Mouse (Mus musculus) olfactory bulb, adult 2 months (tissue): ENCODE measurements around the gene Tcf12.

Experiments
- CTCF ChIP-seq: fragments of 200-500 bp; IDR thresholded peaks from 2 replicates; pipeline ENCODE4 v1.5.1; 2012; ENCODE audit warnings: low read depth, mild to moderate bottlenecking, low read length, moderate library complexity; ENCODE audit not compliant: insufficient read depth
- POLR2A ChIP-seq: fragments of 200-500 bp; IDR thresholded peaks from 2 replicates; pipeline ENCODE4 v1.6.1; 2012; ENCODE audit warnings: mild to moderate bottlenecking, low read depth, low read length, moderate library complexity; ENCODE audit not compliant: insufficient read depth

GRCm38 (mm10) chr9:71978886-71979285, 132.8 kb downstream of the Tcf12 start:
- TF ChIP-seq CTCF (no peak), POLR2A (no peak)
